ENCODE assay signal across 26 mouse cellular contexts in genomic region chr6:114474059-114474458, GRCm38 (mm10).
"Had no signal": no experiment of that assay in that cellular context is flagged by ENCODE, and none has a peak within 500 bp of the region (broad histone marks: within the 10 kb centered on the region; RNA-seq: fewer than 3 reads in every experiment).

No protein-coding gene starts in this region.

- DNase-seq: cerebellum, adult 2 months; cerebellum, adult 8-10 months; cerebellum, adult 9-10 months; cerebellum, adult 9-11 months; cerebellum, postnatal 25 days; cerebellum, postnatal 36 days; embryo, embryonic 11 days; forebrain, postnatal 0 days; gastrocnemius, postnatal 10 days; gastrocnemius, postnatal 14 days; gastrocnemius, postnatal 25 days; gastrocnemius, postnatal 36 days; heart, adult 11 months; heart, adult 18-20 months; heart, adult 2 months had no signal

- H3K4me3 ChIP-seq: embryonic facial prominence, embryonic 10.5 days; embryonic facial prominence, embryonic 12.5 days; embryonic facial prominence, embryonic 13.5 days; embryonic facial prominence, embryonic 15.5 days; erythroblast, embryonic 14.5 days; forebrain, embryonic 10.5 days; forebrain, embryonic 12.5 days; forebrain, embryonic 13.5 days; forebrain, embryonic 15.5 days; heart, adult 2 months had no signal

- ATAC-seq: forebrain, embryonic 13.5 days; forebrain, embryonic 14.5 days; forebrain, embryonic 15.5 days; forebrain, embryonic 16.5 days; forebrain, postnatal 0 days had no signal

- H3K27ac ChIP-seq: embryonic facial prominence, embryonic 10.5 days; embryonic facial prominence, embryonic 12.5 days; embryonic facial prominence, embryonic 13.5 days; embryonic facial prominence, embryonic 15.5 days; forebrain, embryonic 10.5 days; forebrain, embryonic 13.5 days; forebrain, embryonic 15.5 days; heart, adult 2 months had no signal
